Mouse (Mus musculus): Measurements from ENCODE around the gene Rtn4ip1.
"Not testable (repeated sequence)": the region's sequence is repeated elsewhere in the genome, so short reads cannot be mapped to it uniquely, and the experiment has no call there.

The Rtn4ip1 gene

DNA sequence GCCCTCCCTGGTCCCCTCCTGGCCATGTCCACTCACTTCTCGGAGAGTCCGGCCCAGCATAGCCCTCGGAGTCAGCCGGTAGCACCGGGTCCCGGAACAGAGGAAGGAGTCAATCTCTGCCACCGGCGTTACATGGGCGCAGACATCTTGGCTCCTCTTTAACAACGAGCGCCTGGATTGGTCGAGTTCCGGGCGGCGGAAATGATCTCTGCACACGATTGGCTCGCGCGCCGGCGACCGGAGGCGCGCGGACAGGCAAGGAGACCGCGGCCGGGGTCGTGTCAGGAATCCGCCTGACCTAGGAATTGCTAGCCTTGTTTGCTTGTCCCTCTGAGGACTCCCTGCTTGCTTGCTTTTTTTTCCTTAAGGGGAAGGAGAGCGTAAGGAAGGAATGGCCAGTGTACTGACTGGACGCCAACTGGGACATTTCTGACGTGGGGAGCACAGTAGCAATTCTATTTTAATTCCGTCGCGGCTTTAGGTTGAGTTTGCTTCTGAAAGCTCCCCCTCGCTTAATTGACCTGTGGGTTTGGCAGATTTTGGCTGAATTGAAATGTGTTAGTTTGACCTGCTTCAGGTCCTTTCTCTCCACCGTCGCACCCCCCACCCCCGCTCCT lies at the start of gene Rtn4ip1, which contains the start of gene Qrsl1:
Gene Rtn4ip1 (plus strand): TSS at position 230 of the 617 bp plus-strand sequence.
Gene Qrsl1 (minus strand): TSS at position 168 of the 617 bp plus-strand sequence.
- peak; percentile 39 for DNase-seq (ENCODE audit: extremely low read depth, low read depth, low spot score)

DNA sequence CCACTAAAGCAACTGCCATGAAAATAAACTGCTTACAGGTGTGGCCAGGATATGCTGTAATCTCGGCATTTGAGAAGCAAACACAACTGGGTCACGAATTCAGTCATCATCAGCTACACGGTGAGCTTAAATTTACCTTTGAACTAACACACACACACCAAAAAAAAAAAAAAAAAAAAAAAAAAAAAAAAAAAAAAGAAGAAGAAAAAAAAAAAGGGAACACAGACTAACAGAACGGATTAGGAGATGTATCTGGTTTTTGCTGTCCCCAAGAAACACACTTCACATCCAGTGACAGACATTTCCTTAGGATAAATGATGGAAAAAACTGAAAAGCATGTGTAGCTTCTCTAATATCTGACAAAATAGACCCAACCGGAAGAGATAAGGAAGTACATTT lies 49.7 kb upstream of the Rtn4ip1 start:
- no peak for DNase-seq (ENCODE audit: extremely low read depth, low read depth, low spot score)

DNA sequence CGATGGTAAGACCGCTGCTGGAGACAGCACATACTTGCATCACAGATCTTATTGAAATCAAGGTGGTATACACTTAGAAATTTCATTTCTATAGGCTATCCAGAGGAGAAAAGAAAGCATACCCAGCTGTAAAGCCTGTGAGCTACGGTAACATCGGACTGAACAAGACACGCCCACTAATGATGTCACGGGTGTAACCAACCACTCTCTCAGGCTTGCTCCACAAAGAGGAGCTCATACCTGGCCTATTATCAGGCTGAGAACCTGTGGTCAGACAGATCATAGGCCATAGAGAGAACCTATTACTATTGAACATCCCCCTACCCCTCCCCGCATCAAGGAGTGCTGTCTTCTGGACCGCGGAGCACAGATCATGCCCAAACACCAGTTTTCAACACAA lies 45.7 kb upstream of the Rtn4ip1 start:
- DNase-seq (ENCODE audit: extremely low read depth, low read depth, low spot score) = no peak

GRCm38 (mm10) chr10:43856351-43856750 lies 45.3 kb upstream of the Rtn4ip1 start:
- DNase-seq (ENCODE audit: extremely low read depth, low read depth, low spot score) = no peak

DNA sequence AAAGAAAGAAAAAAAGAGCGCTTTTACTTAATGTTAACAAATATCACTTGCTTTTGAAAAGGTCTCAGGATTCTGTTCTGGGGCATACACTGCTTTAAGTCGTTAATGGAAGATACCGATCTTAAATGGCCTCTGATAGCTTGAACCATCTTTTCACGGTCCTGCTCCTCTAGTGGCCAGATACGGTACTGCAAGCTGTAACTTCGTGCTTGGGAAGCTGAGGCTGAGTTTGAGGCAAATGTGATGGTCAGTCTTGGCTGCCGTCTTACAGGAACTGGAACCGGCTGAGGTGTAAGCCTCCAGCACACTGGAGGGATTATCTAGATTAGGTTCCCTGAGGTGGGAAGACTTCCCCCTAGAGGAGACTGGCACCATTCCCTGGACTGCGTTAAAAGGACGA lies 30.9 kb upstream of the Rtn4ip1 start:
- DNase-seq (ENCODE audit: extremely low read depth, low read depth, low spot score) = no peak

DNA sequence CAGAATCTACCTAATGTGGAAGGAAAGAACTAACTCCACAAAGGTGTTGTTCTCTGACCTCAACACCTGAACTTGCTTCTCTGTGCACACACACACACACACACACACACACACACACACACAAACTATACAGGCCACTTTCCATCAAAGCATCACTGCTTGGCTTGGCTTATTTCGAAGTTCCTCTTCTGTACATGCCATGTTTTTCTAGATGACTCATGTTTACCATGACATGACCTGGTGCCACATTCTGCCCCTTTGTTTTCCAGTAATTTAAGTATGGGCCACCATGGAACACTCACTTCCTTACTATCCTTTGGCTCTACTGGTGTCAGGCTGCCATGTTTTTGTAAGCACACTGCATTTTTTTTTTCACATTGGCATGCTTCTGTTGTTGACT lies 30.1 kb upstream of the Rtn4ip1 start:
- no peak for DNase-seq (ENCODE audit: extremely low read depth, low read depth, low spot score)

- DNase-seq (ENCODE audit: extremely low read depth, low read depth, low spot score) = no peak
Measured at GRCm38 (mm10) chr10:43887676-43888075, 13.9 kb upstream of the Rtn4ip1 start.

- DNase-seq (ENCODE audit: extremely low read depth, low read depth, low spot score) = no peak
Measured at GRCm38 (mm10) chr10:43888976-43889375, 12.6 kb upstream of the Rtn4ip1 start.

DNA sequence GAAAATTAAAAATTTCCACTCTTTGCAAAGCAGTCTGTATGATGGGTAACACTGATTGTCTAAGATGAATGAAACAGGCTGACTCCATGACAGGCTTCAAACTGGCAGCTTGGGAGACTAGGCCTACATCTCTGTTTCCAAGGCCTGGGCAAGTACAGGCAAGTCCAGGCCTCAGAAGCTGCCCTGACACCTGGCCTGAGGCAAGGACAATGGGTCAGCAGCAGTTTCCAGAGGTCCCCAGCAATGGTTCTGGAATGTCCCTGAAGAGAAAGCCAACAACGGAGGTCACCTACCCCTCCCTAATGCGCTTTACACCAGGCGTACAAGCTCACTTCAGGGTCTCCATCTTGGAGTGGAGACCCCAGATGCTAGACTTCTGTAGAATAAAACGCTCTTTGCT lies 8.6 kb upstream of the Rtn4ip1 start:
- no peak for DNase-seq (ENCODE audit: extremely low read depth, low read depth, low spot score)

DNA sequence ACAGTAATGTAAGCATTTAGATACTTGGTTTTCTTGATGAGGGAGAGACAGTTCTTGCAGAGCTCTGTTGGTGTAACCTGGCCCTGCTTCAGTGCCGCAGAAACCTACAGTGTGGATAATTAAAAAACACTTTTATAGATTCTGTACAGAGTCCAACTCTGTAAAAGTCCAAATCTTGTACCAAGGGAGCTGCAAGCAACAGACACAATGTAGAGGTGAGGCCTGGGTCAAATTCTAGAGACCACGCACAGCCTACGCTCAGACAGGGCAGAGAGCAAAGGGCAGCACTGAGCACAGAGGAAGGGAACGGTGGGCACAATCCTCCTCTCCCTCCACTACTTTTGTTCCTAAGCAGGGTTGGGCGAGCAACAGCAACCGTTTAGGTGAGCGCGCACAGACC lies 5.5 kb upstream of the Rtn4ip1 start:
- DNase-seq (ENCODE audit: extremely low read depth, low read depth, low spot score) = no peak

- no peak for DNase-seq (ENCODE audit: extremely low read depth, low read depth, low spot score)
Measured at GRCm38 (mm10) chr10:43898276-43898675, 3.3 kb upstream of the Rtn4ip1 start.

DNA sequence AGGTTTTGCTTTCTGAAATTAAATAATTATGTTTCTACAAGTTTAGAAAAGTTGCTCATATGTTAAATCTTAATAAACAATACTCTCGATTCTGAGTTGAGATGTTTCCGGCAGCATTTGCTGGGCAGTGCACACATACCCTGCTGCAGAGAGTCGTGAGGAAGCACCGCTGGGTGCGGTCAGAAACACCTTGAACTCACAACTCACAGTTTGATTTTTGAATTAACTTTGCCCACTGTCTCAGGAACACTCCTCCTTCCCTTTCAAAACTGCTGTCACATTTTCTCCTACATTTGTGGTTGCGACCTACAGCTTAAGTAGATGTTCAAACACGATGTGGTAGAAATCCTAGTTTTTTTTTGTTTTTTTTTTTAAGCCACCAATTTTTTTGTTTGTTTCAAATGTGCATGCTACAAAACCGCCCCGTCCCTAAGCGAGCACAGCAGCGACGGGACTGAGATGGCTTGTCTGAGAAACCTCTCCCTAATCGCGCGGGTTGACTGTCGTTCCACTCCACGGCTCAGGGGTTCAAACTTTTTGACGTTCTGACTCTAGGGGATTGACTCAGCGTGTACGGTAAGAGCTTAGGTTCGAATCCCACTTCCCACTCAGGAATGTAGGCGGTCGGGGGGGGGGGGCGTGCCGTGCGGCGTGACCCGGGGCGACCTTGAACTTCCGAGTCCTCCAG lies 580 bp upstream of the Rtn4ip1 start:
- DNase-seq (ENCODE audit: extremely low read depth, low read depth, low spot score) = no peak

- no peak for DNase-seq (ENCODE audit: extremely low read depth, low read depth, low spot score)
Measured at GRCm38 (mm10) chr10:43904569-43904968, 3.0 kb downstream of the Rtn4ip1 start.

DNA sequence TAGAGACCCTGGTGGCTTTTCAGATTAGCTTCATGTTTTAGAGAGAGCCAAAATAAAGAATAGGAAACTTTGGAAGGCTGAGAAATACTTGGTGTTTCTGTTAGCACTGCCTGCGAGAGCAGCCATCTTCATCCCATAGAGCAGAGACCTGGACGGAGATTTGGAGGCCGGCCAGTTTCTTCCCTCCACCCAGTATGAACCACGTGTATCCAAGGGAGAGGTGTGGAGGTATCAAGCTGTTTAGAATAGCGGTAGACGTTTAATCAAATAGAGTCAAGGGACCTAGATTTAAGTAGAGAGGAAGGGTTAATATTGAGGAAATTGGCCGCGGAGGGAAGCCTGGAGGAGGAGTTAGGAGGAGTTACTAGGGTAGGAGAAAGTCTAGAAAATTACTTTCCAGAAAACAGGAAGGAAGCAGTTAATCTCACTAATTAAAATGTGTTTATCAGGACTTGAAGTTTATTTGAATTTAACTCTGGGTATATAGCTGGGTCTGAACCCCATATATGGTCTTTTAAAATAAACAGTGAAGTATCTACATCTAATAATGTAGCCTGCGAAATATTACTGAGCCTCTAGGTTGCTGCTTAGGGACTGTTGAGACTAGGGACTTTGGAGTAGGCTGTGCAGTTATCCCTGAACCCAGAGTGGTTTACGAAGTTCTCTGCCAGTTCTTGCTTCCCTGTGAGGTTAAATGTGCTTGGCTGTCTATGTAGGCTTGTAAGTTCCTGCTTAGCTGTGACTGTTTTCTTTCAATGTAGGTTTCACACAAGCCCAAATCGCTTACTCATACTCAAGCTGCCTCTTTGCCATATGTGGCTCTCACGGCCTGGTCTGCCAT lies 8.6 kb downstream of the Rtn4ip1 start:
- no peak for DNase-seq (ENCODE audit: extremely low read depth, low read depth, low spot score)

GRCm38 (mm10) chr10:43910873-43911142 lies 9.2 kb downstream of the Rtn4ip1 start:
- no peak for DNase-seq (ENCODE audit: extremely low read depth, low read depth, low spot score)

DNA sequence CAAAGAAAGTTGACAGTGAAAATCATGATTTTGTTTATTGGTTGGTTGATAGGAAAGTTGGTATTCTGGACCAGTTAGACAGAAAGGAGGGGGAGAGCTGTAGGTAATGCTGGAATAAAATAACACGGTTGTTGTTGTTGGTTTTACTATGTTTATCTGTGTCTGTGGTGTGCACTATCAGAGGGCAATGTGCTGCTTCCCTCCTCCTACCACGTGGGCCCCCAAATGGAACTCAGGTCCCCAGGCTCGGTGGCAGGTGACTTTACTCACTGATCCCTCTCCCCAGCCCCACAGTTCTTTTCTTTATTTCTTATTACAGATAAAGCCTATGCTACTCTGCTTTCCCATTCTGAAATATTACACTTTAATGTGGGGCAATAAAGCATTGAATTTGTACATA lies 10.6 kb downstream of the Rtn4ip1 start:
- DNase-seq (ENCODE audit: extremely low read depth, low read depth, low spot score) = no peak

GRCm38 (mm10) chr10:43916181-43916580 lies 14.6 kb downstream of the Rtn4ip1 start:
- no peak for DNase-seq (ENCODE audit: extremely low read depth, low read depth, low spot score)

DNA sequence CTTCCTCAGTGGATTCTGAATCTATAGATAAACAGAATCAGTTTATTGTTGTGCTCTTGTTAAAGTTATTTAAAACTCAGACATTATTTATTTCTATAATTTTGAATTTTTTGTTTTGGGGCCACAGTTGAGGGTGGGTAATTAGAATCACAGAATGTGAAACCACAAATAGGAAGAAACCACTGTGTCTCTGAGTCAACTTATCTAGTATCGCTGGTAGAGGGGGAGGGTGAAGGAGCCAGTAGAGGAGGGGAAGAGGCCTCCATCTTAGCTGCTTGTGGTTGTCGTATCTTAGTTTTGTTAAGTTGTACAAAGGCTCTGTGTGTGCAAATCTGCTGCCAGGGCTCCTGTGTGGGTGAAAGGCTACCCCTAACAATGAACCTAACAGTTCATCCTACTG lies 15.1 kb downstream of the Rtn4ip1 start:
- no peak for DNase-seq (ENCODE audit: extremely low read depth, low read depth, low spot score)

GRCm38 (mm10) chr10:43918696-43919608 lies 17.3 kb downstream of the Rtn4ip1 start:
- DNase-seq (ENCODE audit: extremely low read depth, low read depth, low spot score) = no peak

DNA sequence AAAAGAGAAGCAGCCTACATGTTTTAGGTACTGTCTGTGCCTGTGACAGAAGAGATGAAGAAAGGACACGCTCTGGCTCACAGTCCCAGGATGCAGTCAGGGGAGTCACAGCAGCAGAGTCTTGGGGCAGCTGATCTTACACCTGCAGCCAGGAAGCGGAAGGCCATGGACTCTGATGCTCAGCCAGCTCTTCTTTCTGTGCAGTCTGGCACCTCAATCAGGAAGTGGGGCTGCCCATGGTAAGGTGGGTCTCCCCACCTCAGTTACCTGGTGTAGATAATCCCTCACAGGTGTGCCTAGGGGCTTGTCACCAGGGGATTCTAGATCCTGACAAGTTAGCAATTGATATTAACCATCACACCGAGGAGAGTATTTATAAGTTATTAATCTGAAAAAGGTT lies 21.5 kb downstream of the Rtn4ip1 start:
- no peak for DNase-seq (ENCODE audit: extremely low read depth, low read depth, low spot score)

- DNase-seq (ENCODE audit: extremely low read depth, low read depth, low spot score) = not testable (repeated sequence)
Measured at GRCm38 (mm10) chr10:43925776-43926175, 24.2 kb downstream of the Rtn4ip1 start.
